Mouse (Mus musculus) embryonic facial prominence, embryonic 11.5 days (tissue): Measurements from ENCODE around the gene Dapp1. TPM values are rescaled to one million over a fixed set of nuclear protein-coding genes. Genes with fewer than 3 reads are reported as not detected.

Experiments used
- ATAC-seq: fragments of 200-750 bp; cut with Nextera tagmentation; replicated peaks from 2 replicates; pipeline ENCODE4 v1.8.0; 2017; ENCODE audit warnings: low read depth; ENCODE audit not compliant: insufficient number of reproducible peaks, low FRiP score, low TSS enrichment
- DNase-seq: peaks from one replicate; pipeline ENCODE4 v3.0.0-alpha.2; 2015; ENCODE audit warnings: low spot score
- H3K27ac ChIP-seq: fragments of 300-500 bp; sonication (generic); replicated peaks from 2 replicates; pipeline ENCODE4 v1.5.1; 2014; ENCODE audit warnings: mild to moderate bottlenecking, low read depth, low read length, control low read depth
- H3K27me3 ChIP-seq: fragments of 300-500 bp; sonication (generic); 2 replicates; pipeline ENCODE4 v1.6.1; 2014; ENCODE audit warnings: mild to moderate bottlenecking, low read length, moderate library complexity, mixed read lengths; ENCODE audit not compliant: control insufficient read depth, insufficient read depth
- H3K36me3 ChIP-seq: fragments of 300-500 bp; sonication (generic); replicated peaks from 2 replicates; pipeline ENCODE4 v1.6.1; 2014; ENCODE audit warnings: low read depth, mild to moderate bottlenecking, low read length, moderate library complexity, mixed read lengths; ENCODE audit not compliant: control insufficient read depth, insufficient read depth
- H3K4me1 ChIP-seq: fragments of 300-500 bp; sonication (generic); 2 replicates; pipeline ENCODE4 v1.6.1; 2014; ENCODE audit warnings: low read length, mixed read lengths; ENCODE audit not compliant: control insufficient read depth, insufficient read depth
- H3K4me2 ChIP-seq: fragments of 300-500 bp; sonication (generic); 2 replicates; pipeline ENCODE4 v1.6.1; 2014; ENCODE audit warnings: low read depth, mild to moderate bottlenecking, control low read depth, low read length, moderate library complexity
- H3K4me3 ChIP-seq: fragments of 300-500 bp; sonication (generic); 2 replicates; pipeline ENCODE4 v1.5.1; 2014; ENCODE audit warnings: low read depth, low read length, control low read depth
- H3K9ac ChIP-seq: fragments of 300-500 bp; sonication (generic); replicated peaks from 2 replicates; pipeline ENCODE4 v1.6.1; 2014; ENCODE audit warnings: mild to moderate bottlenecking, control low read depth, low read length
- H3K9me3 ChIP-seq: fragments of 300-500 bp; sonication (generic); replicated peaks from 2 replicates; pipeline ENCODE4 v1.6.1; 2016; ENCODE audit warnings: mild to moderate bottlenecking, low read length, inconsistent platforms, mixed read lengths; ENCODE audit not compliant: control insufficient read depth
- WGBS: fragments of 180-500 bp; shearing (Covaris S2); extraction: QIAGEN DNeasy Blood & Tissue Kit; methylation state at CpG from one replicate; pipeline ENCODE4 v1.1.7; 2014; 5-methylcytosine and 5-hydroxymethylcytosine counted together
- polyA plus RNA-seq: library from polyadenylated mRNA; unstranded; fragments of >200 nt; fragmentation: Nextera tagmentation; extraction: Ambion mirVana; gene quantifications from 2 replicates; pipeline ENCODE4 v1.2.1, GENCODE M21; 2014

Dapp1 gene
- polyA plus RNA-seq, 1 experiment from 2014 or later: 4.6 TPM

DNA sequence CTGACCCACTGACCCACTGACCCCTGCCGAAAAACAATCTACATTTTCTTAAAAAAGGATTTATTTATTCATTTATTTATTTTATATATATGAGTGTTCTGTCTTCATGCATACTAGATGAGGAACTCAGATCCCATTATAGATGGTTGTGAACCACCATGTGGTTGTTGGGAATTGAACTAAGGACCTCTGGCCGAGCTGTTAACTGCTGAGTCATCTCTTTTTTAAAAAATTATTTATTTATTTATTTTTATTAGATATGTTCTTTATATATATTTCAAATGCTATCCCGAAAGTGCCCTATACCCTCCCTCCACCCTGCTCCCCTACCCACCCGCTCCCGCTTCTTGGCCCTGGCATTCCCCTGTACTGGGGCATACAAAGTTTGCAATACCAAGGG lies 100.3 kb downstream of the Dapp1 start:
- Histone ChIP-seq H3K36me3 (no peaks in the 10 kb centered on the region), H3K9ac (no peak overlapping the region), H3K4me1 (no peaks in the 10 kb centered on the region), H3K4me2 (no peak overlapping the region), H3K4me3 (no peak overlapping the region), H3K27ac (no peak overlapping the region), H3K9me3 (no peaks in the 10 kb centered on the region), H3K27me3 (no peaks in the 10 kb centered on the region)
- no peak for DNase-seq
- 97% methylated on average over 5 of the region's 5 CpGs for WGBS
- ATAC-seq: no peak

Other genes with a start within 250 kb of the Dapp1 start
- 3,351 and 3,607 TPM in 2 replicates for gene H2afz, start 117.1 kb downstream of the Dapp1 start, polyA plus RNA-seq
- 9.4 and 10.7 TPM in 2 replicates for gene Dnajb14, start 113.9 kb downstream of the Dapp1 start, polyA plus RNA-seq
- 114 and 117 TPM in 2 replicates for gene Lamtor3, start 63.0 kb downstream of the Dapp1 start, polyA plus RNA-seq
- 0.07 and 0.17 TPM in 2 replicates for gene 1110002E22Rik, start 83.5 kb upstream of the Dapp1 start, polyA plus RNA-seq
- not detected in 2 replicates for gene Gm5105, start 85.8 kb upstream of the Dapp1 start, polyA plus RNA-seq
- gene Trmt10a, start 161.9 kb upstream of the Dapp1 start, polyA plus RNA-seq: 16.5 and 17.2 TPM in 2 replicates
- 8.3 and 9.2 TPM in 2 replicates for gene Mttp, start 163.4 kb upstream of the Dapp1 start, polyA plus RNA-seq
- gene 4930579F01Rik, start 212.3 kb upstream of the Dapp1 start, polyA plus RNA-seq: not detected in 2 replicates
- gene Adh7, start 236.2 kb upstream of the Dapp1 start, polyA plus RNA-seq: not detected in 2 replicates